Mouse (Mus musculus) hindbrain, embryonic 12.5 days (tissue): ENCODE measurements at regions not wholly inside any gene's neighbourhood (a gene's known extent, or its start where the extent isn't known, plus 50 kb on each side); places are given as distances from the start of the nearest gene placed in this dataset.
A peak's percentile ranks its signal among the peaks of the same experiment; 100 is the strongest.

Source experiments
- ATAC-seq: fragments of 200-750 bp; cut with Nextera tagmentation; 2 replicates; pipeline ENCODE4 v1.8.0; 2017; ENCODE audit warnings: moderate TSS enrichment; ENCODE audit not compliant: low FRiP score
- H3K27ac ChIP-seq: fragments of 300-500 bp; sonication (generic); 2 replicates; pipeline ENCODE4 v1.5.1; 2016; ENCODE audit warnings: mild to moderate bottlenecking
- H3K27me3 ChIP-seq: fragments of 300-500 bp; sonication (generic); 2 replicates; pipeline ENCODE4 v1.6.1; 2016; ENCODE audit warnings: mild to moderate bottlenecking
- H3K36me3 ChIP-seq: fragments of 300-500 bp; sonication (generic); 2 replicates; pipeline ENCODE4 v1.6.1; 2016; ENCODE audit warnings: mild to moderate bottlenecking
- H3K4me1 ChIP-seq: fragments of 300-500 bp; sonication (generic); 2 replicates; pipeline ENCODE4 v1.6.1; 2016
- H3K4me2 ChIP-seq: fragments of 300-500 bp; sonication (generic); replicated peaks from 2 replicates; pipeline ENCODE4 v1.6.1; 2016; ENCODE audit warnings: mild to moderate bottlenecking
- H3K4me3 ChIP-seq: fragments of 300-500 bp; sonication (generic); 2 replicates; pipeline ENCODE4 v1.5.1; 2016; ENCODE audit warnings: mild to moderate bottlenecking
- H3K9ac ChIP-seq: fragments of 300-500 bp; sonication (generic); 2 replicates; pipeline ENCODE4 v1.6.1; 2016; ENCODE audit warnings: mild to moderate bottlenecking, moderate library complexity
- H3K9me3 ChIP-seq: fragments of 300-500 bp; sonication (generic); replicated peaks from 2 replicates; pipeline ENCODE4 v1.6.1; 2016; ENCODE audit warnings: mild to moderate bottlenecking
- WGBS: fragments of 180-500 bp; shearing (Covaris S2); methylation state at CpG from one replicate; pipeline ENCODE4 v1.1.7; 2016; 5-methylcytosine and 5-hydroxymethylcytosine counted together

DNA sequence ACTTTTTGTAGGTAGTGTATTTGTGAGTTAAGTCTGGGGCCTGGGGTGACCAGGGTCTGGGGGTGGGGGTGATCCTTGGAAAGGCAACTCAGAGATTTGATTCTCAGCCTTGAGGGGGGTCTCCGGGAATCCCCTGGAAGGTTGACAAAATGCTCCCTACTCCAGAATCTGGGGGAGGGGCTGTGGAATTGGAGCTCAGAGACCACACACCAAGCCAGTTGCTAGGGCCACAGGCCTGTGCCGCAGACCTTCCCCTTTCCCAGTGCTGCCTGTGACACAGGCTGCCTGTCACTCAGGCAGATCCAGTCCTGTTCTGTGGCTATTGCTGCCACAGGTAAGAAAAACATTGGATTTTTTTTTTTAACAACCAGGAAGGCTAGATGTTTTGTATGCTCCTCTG lies 89.0 kb upstream of the Ercc6l2 start:
- ATAC-seq = 0 out of 2 replicates have a peak, but pooled peaks have one; percentile 29
- no peak overlapping the region for H3K27ac ChIP-seq
- no peaks in the 10 kb centered on the region for H3K9me3 ChIP-seq
- H3K36me3 ChIP-seq = no peaks in the 10 kb centered on the region
- H3K4me2 ChIP-seq = no peak overlapping the region
- H3K4me1 ChIP-seq = peaks cover 7% of the 10 kb centered on the region; the same call in 1 of the 2 replicates
- WGBS = 3% methylated on average over 2 of the region's 2 CpGs
- no peak overlapping the region for H3K9ac ChIP-seq
- 0 out of 2 replicates have a peak, but pooled peaks cover 2% of the 10 kb centered on the region for H3K27me3 ChIP-seq
- H3K4me3 ChIP-seq = no peak overlapping the region

DNA sequence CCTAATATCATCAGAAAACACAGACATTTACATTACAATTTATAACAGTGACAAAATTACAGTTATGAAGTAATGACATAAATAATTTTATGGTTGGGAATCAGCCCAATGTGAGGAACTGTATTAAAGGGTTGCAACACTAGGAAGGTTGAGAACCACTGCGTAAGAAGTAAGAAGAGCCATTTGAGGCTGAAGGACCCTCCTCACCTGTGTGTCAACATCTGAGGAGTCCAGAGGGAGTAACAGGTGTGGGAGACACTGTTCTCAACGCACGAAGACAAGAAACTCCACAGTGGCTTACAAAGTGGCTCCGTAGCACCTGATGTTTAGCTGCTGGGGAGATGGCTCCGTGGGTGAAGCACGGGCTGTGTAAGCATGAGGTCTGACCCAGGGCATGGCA lies 88.5 kb upstream of the Ercc6l2 start:
- no peak overlapping the region for H3K9ac ChIP-seq
- H3K4me2 ChIP-seq = no peak overlapping the region
- no peaks in the 10 kb centered on the region for H3K36me3 ChIP-seq
- no peaks in the 10 kb centered on the region for H3K9me3 ChIP-seq
- H3K4me1 ChIP-seq = peaks cover 7% of the 10 kb centered on the region; the same call in 1 of the 2 replicates
- 90% methylated on average over 6 of the region's 6 CpGs for WGBS
- 0 out of 2 replicates have a peak, but pooled peaks cover 2% of the 10 kb centered on the region for H3K27me3 ChIP-seq
- ATAC-seq = no peak
- H3K27ac ChIP-seq = no peak overlapping the region
- no peak overlapping the region for H3K4me3 ChIP-seq

DNA sequence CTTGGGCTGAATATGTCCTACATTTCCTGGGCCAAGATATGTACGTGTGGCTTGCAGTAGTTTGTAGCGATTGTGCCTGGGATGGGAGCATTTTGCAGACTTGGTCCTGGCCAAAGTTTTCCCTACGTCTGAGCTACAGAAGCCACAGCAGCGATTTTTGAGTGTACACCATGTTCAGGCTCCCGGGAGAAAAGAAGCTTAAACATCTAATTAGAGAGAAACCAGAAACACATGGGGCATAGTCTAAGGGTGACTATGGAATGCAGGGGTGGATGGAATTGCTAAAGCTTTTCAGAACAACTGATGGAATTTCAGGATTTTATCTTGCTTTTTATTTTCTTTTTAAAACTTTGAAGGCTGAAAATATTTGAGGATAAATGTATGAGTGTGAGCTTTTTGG lies 79.3 kb upstream of the Ercc6l2 start:
- ATAC-seq = no peak
- no peaks in the 10 kb centered on the region for H3K4me1 ChIP-seq
- peaks cover 4% of the 10 kb centered on the region; the same call in 1 of the 2 replicates for H3K9me3 ChIP-seq
- whole genome bisulfite sequencing = 75% methylated on average over 5 of the region's 5 CpGs
- H3K9ac ChIP-seq = no peak overlapping the region
- H3K27ac ChIP-seq = no peak overlapping the region
- H3K4me3 ChIP-seq = no peak overlapping the region
- H3K27me3 ChIP-seq = no peaks in the 10 kb centered on the region
- H3K36me3 ChIP-seq = no peaks in the 10 kb centered on the region
- no peak overlapping the region for H3K4me2 ChIP-seq

DNA sequence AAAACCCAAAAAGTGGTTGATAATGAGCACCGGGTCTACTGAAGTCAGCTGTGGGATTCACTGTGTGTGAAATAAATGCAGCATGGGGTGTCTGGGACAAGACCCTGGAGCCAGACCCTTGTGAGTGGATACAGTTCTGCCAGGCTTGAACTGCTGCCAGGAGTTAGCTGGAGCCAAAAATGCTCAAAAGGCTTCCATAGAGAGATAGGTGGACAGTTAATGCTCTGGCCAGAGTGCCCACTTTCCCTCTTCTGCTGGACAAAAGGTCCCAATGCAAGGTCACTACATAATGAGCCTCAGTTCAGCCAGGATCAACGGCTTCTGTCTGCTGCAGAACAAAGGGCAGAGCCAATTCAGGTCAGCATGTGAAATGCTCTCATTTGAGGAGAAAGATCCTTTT lies 73.2 kb upstream of the Ercc6l2 start:
- H3K27ac ChIP-seq = no peak overlapping the region
- ATAC-seq = no peak
- 47% methylated on average over 2 of the region's 2 CpGs for WGBS

GRCm38 (mm10) chr13:63748788-63749187 lies 66.3 kb upstream of the Ercc6l2 start:
- H3K9ac ChIP-seq = no peak overlapping the region
- H3K27me3 ChIP-seq = no peaks in the 10 kb centered on the region
- no peak for ATAC-seq
- H3K4me3 ChIP-seq = no peak overlapping the region
- WGBS = 88% methylated on average over 2 of the region's 2 CpGs
- H3K27ac ChIP-seq = no peak overlapping the region
- no peaks in the 10 kb centered on the region for H3K4me1 ChIP-seq
- H3K36me3 ChIP-seq = no peaks in the 10 kb centered on the region
- H3K9me3 ChIP-seq = no peaks in the 10 kb centered on the region; the same call in 1 of the 2 replicates
- H3K4me2 ChIP-seq = no peak overlapping the region

More for the DNA sequence above, 73.2 kb upstream of the Ercc6l2 start:
- no peaks in the 10 kb centered on the region for H3K36me3 ChIP-seq
- H3K27me3 ChIP-seq = no peaks in the 10 kb centered on the region
- H3K4me2 ChIP-seq = no peak overlapping the region
- H3K4me3 ChIP-seq = no peak overlapping the region
- no peaks in the 10 kb centered on the region for H3K4me1 ChIP-seq
- 0 out of 2 replicates have a peak, but pooled peaks cover under 1% of the 10 kb centered on the region for H3K9me3 ChIP-seq
- H3K9ac ChIP-seq = no peak overlapping the region

- Histone ChIP-seq H3K27ac (no peak overlapping the region), H3K9ac (no peak overlapping the region), H3K27me3 (no peaks in the 10 kb centered on the region), H3K4me2 (no peak overlapping the region), H3K36me3 (no peaks in the 10 kb centered on the region), H3K4me3 (no peak overlapping the region), H3K4me1 (no peaks in the 10 kb centered on the region), H3K9me3 (no peaks in the 10 kb centered on the region; the same call in 1 of the 2 replicates)
- ATAC-seq = no peak
- WGBS = 77% methylated on average over 4 of the region's 4 CpGs
Observed at GRCm38 (mm10) chr13:63749997-63750396, 65.0 kb upstream of the Ercc6l2 start.

DNA sequence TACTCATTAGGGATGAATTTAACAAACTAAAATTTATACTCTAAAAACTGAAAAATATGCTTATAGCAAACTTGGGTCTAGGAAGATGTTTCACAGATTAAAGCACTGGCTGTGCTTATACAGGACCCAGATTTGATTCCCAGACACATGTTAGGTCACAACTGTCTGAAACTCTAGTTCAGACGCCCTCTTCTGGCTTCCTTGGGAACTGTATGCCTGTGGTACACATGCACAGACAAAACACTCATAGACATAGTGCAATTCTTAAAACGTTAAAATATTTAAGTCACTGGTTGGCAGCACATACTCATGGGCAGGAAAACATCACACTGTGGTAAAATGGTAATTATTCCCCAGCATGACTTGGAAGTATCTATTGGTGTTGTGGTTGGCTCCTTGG lies 63.8 kb upstream of the Ercc6l2 start:
- Histone ChIP-seq H3K36me3 (no peaks in the 10 kb centered on the region), H3K9ac (no peak overlapping the region), H3K4me3 (no peak overlapping the region), H3K9me3 (no peaks in the 10 kb centered on the region; the same call in 1 of the 2 replicates), H3K27me3 (no peaks in the 10 kb centered on the region), H3K4me2 (no peak overlapping the region), H3K27ac (no peak overlapping the region), H3K4me1 (no peaks in the 10 kb centered on the region)
- 59% methylated on average over 2 of the region's 2 CpGs for WGBS
- no peak for ATAC-seq

GRCm38 (mm10) chr13:63757061-63757460 lies 58.0 kb upstream of the Ercc6l2 start:
- no peak overlapping the region for H3K9ac ChIP-seq
- no peaks in the 10 kb centered on the region for H3K4me1 ChIP-seq
- H3K9me3 ChIP-seq = no peaks in the 10 kb centered on the region
- no peak overlapping the region for H3K4me3 ChIP-seq
- no peak overlapping the region for H3K4me2 ChIP-seq
- no peaks in the 10 kb centered on the region for H3K27me3 ChIP-seq
- H3K27ac ChIP-seq = no peak overlapping the region
- 76% methylated on average over 5 of the region's 5 CpGs for WGBS
- ATAC-seq = no peak
- no peaks in the 10 kb centered on the region for H3K36me3 ChIP-seq

- no peak for ATAC-seq
- H3K36me3 ChIP-seq = no peaks in the 10 kb centered on the region
- H3K4me3 ChIP-seq = no peak overlapping the region
- H3K4me2 ChIP-seq = no peak overlapping the region
- no peaks in the 10 kb centered on the region for H3K9me3 ChIP-seq
- no peak overlapping the region for H3K9ac ChIP-seq
- H3K4me1 ChIP-seq = peaks cover 2% of the 10 kb centered on the region; the same call in 1 of the 2 replicates
- H3K27me3 ChIP-seq = no peaks in the 10 kb centered on the region
- no peak overlapping the region for H3K27ac ChIP-seq
Observed at GRCm38 (mm10) chr13:63761542-63761941, 53.5 kb upstream of the Ercc6l2 start.
